Mouse (Mus musculus) testis, adult 2 months (tissue): ENCODE results near the gene Man1b1.

Source experiments
- CTCF ChIP-seq: fragments of 200-500 bp; IDR thresholded peaks from 2 replicates; pipeline ENCODE4 v1.5.1; 2012; ENCODE audit warnings: low read depth, mild to moderate bottlenecking, inconsistent platforms, low read length, moderate library complexity; ENCODE audit not compliant: control insufficient read depth, insufficient read depth, insufficient replicate concordance
- POLR2A ChIP-seq: fragments of 200-500 bp; IDR thresholded peaks from 2 replicates; pipeline ENCODE4 v1.6.1; 2012; ENCODE audit warnings: low read depth, mild to moderate bottlenecking, inconsistent platforms, low read length, moderate library complexity; ENCODE audit not compliant: control insufficient read depth

- TF ChIP-seq CTCF (peak; percentile 58; the same call in 1 of the 2 replicates), POLR2A (no peak)
These were observed 39.3 kb upstream of the Man1b1 start for GRCm38 (mm10) chr2:25292856-25293255.
